Mouse (Mus musculus) CH12.LX (cell line): ENCODE measurements around the gene Ckap5. TPM values are rescaled to one million over a fixed set of nuclear protein-coding genes. Genes with fewer than 3 reads are reported as not detected.

Experiments used
- DNase-seq: peaks from one replicate; pipeline ENCODE4 v3.0.0-alpha.2; 2013; ENCODE audit errors: extremely low read depth
- H3K27ac ChIP-seq: 2 replicates; pipeline ENCODE4 v1.5.1; 2012; ENCODE audit warnings: low read depth, mild to moderate bottlenecking, control low read depth, moderate library complexity; ENCODE audit not compliant: insufficient read depth
- H3K27me3 ChIP-seq: replicated peaks from 2 replicates; pipeline ENCODE3; 2012; ENCODE audit warnings: inconsistent platforms
- H3K36me3 ChIP-seq, 2 experiments: replicated peaks in 1 of 2; 2 replicates each; pipeline versions ENCODE3 to v1.6.1; 2012; ENCODE audit warnings: inconsistent platforms in 1 of 2, low read length in 1 of 2, mild to moderate bottlenecking in 1 of 2, mixed read lengths in 1 of 2, moderate library complexity in 1 of 2; ENCODE audit not compliant: control insufficient read depth in 1 of 2, insufficient read depth in 1 of 2
- H3K4me1 ChIP-seq, 2 experiments: 2 replicates each; pipeline ENCODE4 v1.6.1; 2012; ENCODE audit warnings: inconsistent platforms in 1 of 2, moderate library complexity in 1 of 2; ENCODE audit not compliant: insufficient read depth in 2 of 2, control insufficient read depth in 1 of 2
- H3K4me2 ChIP-seq: 2 replicates; pipeline ENCODE4 v1.6.1; 2012; ENCODE audit warnings: low read depth, mild to moderate bottlenecking, control low read depth; ENCODE audit not compliant: poor library complexity, insufficient read depth, severe bottlenecking
- H3K4me3 ChIP-seq, 3 experiments: fragments of 150-350 bp in 1 of 3; sonication (generic) in 1 of 3; replicated peaks in 1 of 3; 2 replicates each; pipeline versions ENCODE3 to v1.5.1; 2011 to 2012; ENCODE audit warnings: low read depth in 2 of 3, low read length in 2 of 3, mild to moderate bottlenecking in 2 of 3, moderate library complexity in 2 of 3, control low read depth in 1 of 3, improper control_type of control experiment in 1 of 3, inconsistent platforms in 1 of 3, mixed read lengths in 1 of 3; ENCODE audit not compliant: poor library complexity in 1 of 3
- H3K79me2 ChIP-seq: replicated peaks from 2 replicates; pipeline ENCODE4 v1.6.1; 2012; ENCODE audit warnings: mild to moderate bottlenecking, moderate library complexity; ENCODE audit not compliant: control insufficient read depth, poor library complexity, insufficient read depth, severe bottlenecking; ENCODE audit errors: extremely low read depth
- H3K9ac ChIP-seq: 2 replicates; pipeline ENCODE4 v1.6.1; 2012; ENCODE audit warnings: low read depth, mild to moderate bottlenecking, control low read depth, moderate library complexity; ENCODE audit not compliant: insufficient read depth
- H3K9me3 ChIP-seq: replicated peaks from 2 replicates; pipeline ENCODE3; 2012; ENCODE audit warnings: low read length, inconsistent platforms, mixed read lengths
- BHLHE40 ChIP-seq: IDR thresholded peaks from 2 replicates; pipeline ENCODE4 v1.6.1; 2011; ENCODE audit warnings: mild to moderate bottlenecking, low read depth, low read length, improper control_type of control experiment
- CHD2 ChIP-seq: IDR thresholded peaks from 2 replicates; pipeline ENCODE4 v1.6.1; 2011; ENCODE audit warnings: low read length, improper control_type of control experiment
- CTCF ChIP-seq, 2 experiments: IDR thresholded peaks in 1 of 2; conservative IDR thresholded peaks in 1 of 2; 2 replicates each; pipeline ENCODE4 v1.5.1; 2011 to 2012; ENCODE audit warnings: low read depth in 2 of 2, low read length in 2 of 2, improper control_type of control experiment in 1 of 2, inconsistent platforms in 1 of 2, mild to moderate bottlenecking in 1 of 2, moderate library complexity in 1 of 2
- E2F4 ChIP-seq: IDR thresholded peaks from 2 replicates; pipeline ENCODE4 v1.6.1; 2011; ENCODE audit warnings: low read depth, low read length, improper control_type of control experiment; ENCODE audit not compliant: insufficient replicate concordance
- HCFC1 ChIP-seq: IDR thresholded peaks from 2 replicates; pipeline ENCODE4 v1.6.1; 2012; ENCODE audit warnings: low read depth, mild to moderate bottlenecking, inconsistent platforms, low read length, improper control_type of control experiment
- IRF4 ChIP-seq: IDR thresholded peaks from 2 replicates; pipeline ENCODE4 v1.6.1; 2014; ENCODE audit warnings: low read depth, mild to moderate bottlenecking, inconsistent platforms, low read length, improper control_type of control experiment
- JUND ChIP-seq: conservative IDR thresholded peaks from 2 replicates; pipeline ENCODE4 v1.6.1; 2011; ENCODE audit warnings: low read depth, low read length, improper control_type of control experiment
- MAFK ChIP-seq: IDR thresholded peaks from 2 replicates; pipeline ENCODE4 v1.6.1; 2011; ENCODE audit warnings: low read length, improper control_type of control experiment; ENCODE audit not compliant: insufficient replicate concordance
- NELFE ChIP-seq: IDR thresholded peaks from 2 replicates; pipeline ENCODE4 v1.6.1; 2011; ENCODE audit warnings: low read depth, low read length, improper control_type of control experiment
- NRF1 ChIP-seq: IDR thresholded peaks from 2 replicates; pipeline ENCODE4 v1.6.1; 2014; ENCODE audit warnings: low read depth, mild to moderate bottlenecking, inconsistent platforms, low read length, improper control_type of control experiment, moderate library complexity
- POLR2AphosphoS2 ChIP-seq: IDR thresholded peaks from 2 replicates; pipeline ENCODE4 v1.6.1; 2011; ENCODE audit warnings: low read depth, low read length, improper control_type of control experiment
- TBP ChIP-seq: conservative IDR thresholded peaks from 2 replicates; pipeline ENCODE4 v1.6.1; 2011; ENCODE audit warnings: low read depth, low read length, improper control_type of control experiment
- UBTF ChIP-seq: IDR thresholded peaks from 2 replicates; pipeline ENCODE4 v1.6.1; 2012; ENCODE audit warnings: low read depth, mild to moderate bottlenecking, inconsistent platforms, low read length, improper control_type of control experiment, moderate library complexity
- ZC3H11A ChIP-seq: IDR thresholded peaks from 2 replicates; pipeline ENCODE4 v1.6.1; 2012; ENCODE audit warnings: low read depth, mild to moderate bottlenecking, inconsistent platforms, low read length, improper control_type of control experiment
- ZKSCAN1 ChIP-seq: IDR thresholded peaks from 2 replicates; pipeline ENCODE4 v1.6.1; 2012; ENCODE audit warnings: low read depth, inconsistent platforms, low read length, improper control_type of control experiment, borderline replicate concordance
- dilution Hi-C: fragments of 300-500 bp; cut with MboI; formaldehyde crosslinking; loops from 2 replicates; pipeline ENCODE4 v1.14.3; 2020; ENCODE audit warnings: low sequenced_read_pairs; ENCODE audit not compliant: extremely low pct_unique_long_range_greater_than_20kb, extremely low pct_ligation_motif_present
- in situ Hi-C: fragments of 300-500 bp; cut with MboI; formaldehyde crosslinking; loops from 3 replicates; pipeline ENCODE4 v1.14.3; 2019; ENCODE audit warnings: low sequenced_read_pairs, low pct_ligation_motif_present, low pct_unique_long_range_greater_than_20kb, mixed read lengths
- polyA plus RNA-seq: library from polyadenylated mRNA; unstranded; fragments of >175 nt; gene quantifications from 2 replicates; pipeline ENCODE4 v1.2.1, GENCODE M21; 2012; ENCODE audit warnings: low read depth; ENCODE audit not compliant: insufficient read length
- total RNA-seq, 2 experiments: library from RNA; depleted of rRNA; stranded (reverse); fragments of 300-350 nt in 1 of 2; fragments of >200 nt in 1 of 2; gene quantifications; 2 replicates each; pipeline ENCODE4 v1.2.3; 2012 to 2014

The Ckap5 gene
- total and polyA plus RNA-seq, 3 experiments, result 51.5 to 53.0 (median 52.3) TPM

DNA sequence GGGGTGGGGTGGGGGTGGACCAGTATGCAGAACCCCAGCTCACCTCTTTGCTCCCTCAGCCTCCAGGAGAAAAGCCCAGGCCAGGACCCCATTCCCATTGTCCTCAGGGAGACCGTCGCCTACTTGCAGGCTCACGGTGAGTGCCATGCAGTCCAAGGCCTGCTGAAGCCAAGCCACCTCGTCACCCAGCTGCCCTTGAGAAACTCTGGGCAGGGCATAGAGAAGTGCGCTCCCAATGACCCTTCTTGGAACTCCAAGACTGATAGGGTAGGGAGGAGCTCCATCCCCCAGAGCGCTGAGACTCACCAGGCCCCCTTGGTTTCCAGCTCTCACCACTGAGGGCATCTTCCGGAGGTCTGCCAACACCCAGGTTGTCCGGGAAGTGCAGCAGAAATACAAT, 142.8 kb downstream of the Ckap5 start:
- H3K4me1 ChIP-seq, result peaks cover 9 to 14% of the 10 kb centered on the region in 2 experiments

DNA sequence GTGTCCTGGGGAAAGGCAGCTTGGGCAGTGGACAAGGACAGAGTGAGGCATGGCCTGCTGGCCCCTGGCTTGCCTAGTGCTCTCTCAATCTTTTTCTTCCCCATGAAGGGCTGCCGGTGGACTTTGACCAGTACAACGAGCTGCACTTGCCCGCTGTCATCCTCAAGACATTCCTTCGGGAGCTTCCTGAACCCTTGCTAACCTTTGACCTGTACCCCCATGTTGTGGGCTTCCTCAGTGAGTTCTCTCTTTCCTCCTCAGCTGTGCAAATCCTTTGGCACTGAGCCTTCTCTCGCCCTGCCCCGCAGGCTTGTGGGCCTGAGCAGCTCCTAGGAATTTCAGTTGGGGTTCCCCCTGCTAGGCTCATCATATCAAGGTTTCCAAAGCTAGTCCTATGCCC, 143.5 kb downstream of the Ckap5 start:
- no peak overlapping the region for H3K9ac ChIP-seq
- H3K27ac ChIP-seq, result no peak overlapping the region
- no peaks in the 10 kb centered on the region for H3K27me3 ChIP-seq
- no peaks in the 10 kb centered on the region for H3K79me2 ChIP-seq
- no peak for DNase-seq
- dilution Hi-C loops, result no loop called here
- in situ Hi-C loops, result no loop called here
- no peak overlapping the region for H3K4me2 ChIP-seq
- TF ChIP-seq TBP, result no peak
- no peak for TF ChIP-seq BHLHE40
- TF ChIP-seq NRF1, result no peak
- no peak for TF ChIP-seq CHD2
- TF ChIP-seq HCFC1, result no peak
- no peak for TF ChIP-seq ZKSCAN1
- no peak for TF ChIP-seq MAFK
- no peak for TF ChIP-seq E2F4
- no peak for TF ChIP-seq UBTF
- TF ChIP-seq IRF4, result no peak
- TF ChIP-seq JUND, result no peak
- TF ChIP-seq, all 38 proteins: peak for 0
- peaks cover 75 to 90% of the 10 kb centered on the region in 2 experiments for H3K36me3 ChIP-seq
- no peaks in the 10 kb centered on the region for H3K9me3 ChIP-seq
- H3K4me1 ChIP-seq, result peaks cover 4 to 7% of the 10 kb centered on the region in 2 experiments; a peak in 2 of 4 replicates
- no peak overlapping the region for H3K4me3 ChIP-seq

More for the DNA sequence above, 142.8 kb downstream of the Ckap5 start:
- in situ Hi-C loops (no loop called here), dilution Hi-C loops (no loop called here)
- no peak for DNase-seq
- Histone ChIP-seq H3K4me2 (no peak overlapping the region), H3K4me3 (no peak overlapping the region), H3K9me3 (no peaks in the 10 kb centered on the region), H3K36me3 (peaks cover 75 to 90% of the 10 kb centered on the region in 2 experiments), H3K27ac (no peak overlapping the region), H3K27me3 (no peaks in the 10 kb centered on the region), H3K9ac (no peak overlapping the region), H3K79me2 (no peaks in the 10 kb centered on the region)
- no peak for TF ChIP-seq POLR2AphosphoS2
- no peak for TF ChIP-seq CTCF (conservative IDR thresholded peaks at IDR 0.05 in 1 of 2, IDR thresholded peaks at IDR 0.05 in 1 of 2; ENCODE audit: low read depth in 2 of 2, low read length in 2 of 2)
- TF ChIP-seq NELFE, result no peak
- TF ChIP-seq ZC3H11A, result no peak

Other genes with a start within 250 kb of the Ckap5 start
- gene 1110051M20Rik, start 82.1 kb upstream of the Ckap5 start, total RNA-seq (2012; rRNA removed), result 23.3 and 26.2 TPM in 2 replicates
- gene 1110051M20Rik, start 82.1 kb upstream of the Ckap5 start, total RNA-seq (2014; rRNA removed), result 28.7 and 34.0 TPM in 2 replicates
- gene 1110051M20Rik, start 82.1 kb upstream of the Ckap5 start, polyA plus RNA-seq, result 19.5 and 21.1 TPM in 2 replicates
- 2.5 and 5.9 TPM in 2 replicates for gene Lrp4, start 69.3 kb upstream of the Ckap5 start, total RNA-seq (2012; rRNA removed)
- 0.78 and 0.91 TPM in 2 replicates for gene Lrp4, start 69.3 kb upstream of the Ckap5 start, total RNA-seq (2014; rRNA removed)
- gene Lrp4, start 69.3 kb upstream of the Ckap5 start, polyA plus RNA-seq, result 0.72 and 1.0 TPM in 2 replicates
- 0.04 TPM in 1 of 2 replicates, not detected in the other for gene F2, start 109.7 kb downstream of the Ckap5 start, total RNA-seq (2012; rRNA removed)
- not detected in 2 replicates for gene F2, start 109.7 kb downstream of the Ckap5 start, total RNA-seq (2014; rRNA removed)
- gene F2, start 109.7 kb downstream of the Ckap5 start, polyA plus RNA-seq, result not detected in 2 replicates
- gene Zfp408, start 123.0 kb downstream of the Ckap5 start, total RNA-seq (2012; rRNA removed), result 8.1 and 8.3 TPM in 2 replicates
- 8.8 and 9.2 TPM in 2 replicates for gene Zfp408, start 123.0 kb downstream of the Ckap5 start, total RNA-seq (2014; rRNA removed)
- gene Zfp408, start 123.0 kb downstream of the Ckap5 start, polyA plus RNA-seq, result 16.0 and 17.1 TPM in 2 replicates
- gene Arhgap1, start 123.1 kb downstream of the Ckap5 start, total RNA-seq (2012; rRNA removed), result 15.6 and 20.6 TPM in 2 replicates
- gene Arhgap1, start 123.1 kb downstream of the Ckap5 start, total RNA-seq (2014; rRNA removed), result 19.7 and 22.4 TPM in 2 replicates
- gene Arhgap1, start 123.1 kb downstream of the Ckap5 start, polyA plus RNA-seq, result 30.2 and 35.4 TPM in 2 replicates
- 7.3 and 8.5 TPM in 2 replicates for gene Atg13, start 183.8 kb downstream of the Ckap5 start, total RNA-seq (2012; rRNA removed)
- 5.8 and 6.0 TPM in 2 replicates for gene Atg13, start 183.8 kb downstream of the Ckap5 start, total RNA-seq (2014; rRNA removed)
- gene Atg13, start 183.8 kb downstream of the Ckap5 start, polyA plus RNA-seq, result 18.0 and 20.7 TPM in 2 replicates
- gene Harbi1, start 184.1 kb downstream of the Ckap5 start, total RNA-seq (2012; rRNA removed), result 10.2 and 13.3 TPM in 2 replicates
- gene Harbi1, start 184.1 kb downstream of the Ckap5 start, total RNA-seq (2014; rRNA removed), result 18.2 and 18.8 TPM in 2 replicates
- gene Harbi1, start 184.1 kb downstream of the Ckap5 start, polyA plus RNA-seq, result 7.8 and 8.1 TPM in 2 replicates
- gene Ambra1, start 203.4 kb downstream of the Ckap5 start, total RNA-seq (2012; rRNA removed), result 21.1 and 21.9 TPM in 2 replicates
- 15.8 and 16.2 TPM in 2 replicates for gene Ambra1, start 203.4 kb downstream of the Ckap5 start, total RNA-seq (2014; rRNA removed)
- 25.3 and 27.1 TPM in 2 replicates for gene Ambra1, start 203.4 kb downstream of the Ckap5 start, polyA plus RNA-seq